Mouse (Mus musculus) lung, adult 2 months (tissue): ENCODE measurements around the gene Nol4l.

Source experiments
- CTCF ChIP-seq: fragments of 200-500 bp; IDR thresholded peaks from 2 replicates; pipeline ENCODE4 v1.5.1; 2011; ENCODE audit warnings: mild to moderate bottlenecking, low read length, control low read depth; ENCODE audit not compliant: insufficient read depth
- POLR2A ChIP-seq: fragments of 200-500 bp; IDR thresholded peaks from 2 replicates; pipeline ENCODE4 v1.6.1; 2011; ENCODE audit warnings: low read depth, mild to moderate bottlenecking, control low read depth, low read length, borderline replicate concordance; ENCODE audit errors: extremely low read depth

- TF ChIP-seq CTCF (peak; percentile 58), POLR2A (no peak)
These were observed 115.2 kb downstream of the Nol4l start for GRCm38 (mm10) chr2:153414607-153415006.
